Mouse (Mus musculus): ENCODE results near the gene Slc36a3.

GRCm38 (mm10) chr11:55114291-55114690, 37.2 kb downstream of the Slc36a3 start:
- TF ChIP-seq POLR2A (IDR thresholded peaks at IDR 0.05; ENCODE audit: insufficient read depth, low read depth, low read length) (no peak), CTCF (IDR thresholded peaks at IDR 0.05) (no peak), EP300 (IDR thresholded peaks at IDR 0.05; ENCODE audit: insufficient read depth, low read depth, low read length) (no peak)
